Mouse (Mus musculus): Measurements from ENCODE around the gene Ubxn1.
"Not testable (repeated sequence)": the region's sequence is repeated elsewhere in the genome, so short reads cannot be mapped to it uniquely, and the experiment has no call there.

Ubxn1 gene

DNA sequence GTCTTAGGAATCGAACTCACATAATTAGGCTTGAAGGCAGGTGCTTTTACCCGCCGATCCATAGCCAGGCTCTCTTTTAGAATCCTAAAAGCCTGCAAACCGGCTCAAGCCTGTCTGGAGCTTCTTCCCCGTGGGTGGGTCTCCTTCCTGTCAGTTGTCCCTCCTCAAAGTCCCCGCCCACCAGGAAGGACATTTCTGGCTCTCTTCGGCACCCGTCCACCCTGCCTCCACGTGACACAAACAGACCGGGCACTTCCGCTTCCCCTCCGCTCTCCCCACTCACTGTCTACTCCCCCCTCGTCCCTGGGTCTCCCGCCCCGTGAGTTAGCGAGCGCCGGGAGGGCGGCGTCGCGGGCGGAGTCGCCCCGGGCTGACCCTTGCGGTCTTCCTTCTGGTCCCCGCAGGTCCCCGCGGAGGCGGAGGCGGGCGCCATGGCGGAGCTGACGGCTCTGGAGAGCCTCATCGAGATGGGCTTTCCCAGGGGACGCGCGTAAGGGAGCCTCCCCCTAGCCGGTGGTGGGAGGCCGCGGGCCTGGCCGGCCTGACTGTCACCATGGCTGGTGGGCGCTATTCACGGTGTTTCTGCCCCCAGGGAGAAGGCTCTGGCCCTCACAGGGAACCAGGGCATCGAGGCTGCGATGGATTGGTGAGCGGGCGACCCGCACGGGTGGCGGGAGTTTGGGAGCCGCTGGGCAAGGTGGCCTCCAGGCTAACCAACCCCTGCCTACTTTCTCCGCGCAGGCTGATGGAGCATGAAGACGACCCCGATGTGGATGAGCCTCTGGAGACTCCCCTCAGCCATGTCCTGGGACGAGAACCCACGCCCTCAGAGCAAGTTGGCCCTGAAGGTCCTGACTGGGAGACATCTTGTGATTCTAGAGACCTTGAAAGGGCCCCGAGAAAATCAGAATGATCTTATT, at the start of gene Ubxn1:
TSS of gene Ubxn1 (plus strand) at position 230 of the 920 bp plus-strand sequence.
- peak; percentile 97 to 98 for DNase-seq (ENCODE audit: low spot score in 2 of 2)

- DNase-seq (ENCODE audit: low spot score in 2 of 2): no peak
These were observed 48.6 kb upstream of the Ubxn1 start for GRCm38 (mm10) chr19:8822696-8823095.

GRCm38 (mm10) chr19:8829660-8830059, 41.6 kb upstream of the Ubxn1 start, which contains the start of gene AC129217.1:
Gene AC129217.1 (plus strand): TSS chr19:8829773.
- DNase-seq (ENCODE audit: low spot score in 2 of 2): no peak

DNA sequence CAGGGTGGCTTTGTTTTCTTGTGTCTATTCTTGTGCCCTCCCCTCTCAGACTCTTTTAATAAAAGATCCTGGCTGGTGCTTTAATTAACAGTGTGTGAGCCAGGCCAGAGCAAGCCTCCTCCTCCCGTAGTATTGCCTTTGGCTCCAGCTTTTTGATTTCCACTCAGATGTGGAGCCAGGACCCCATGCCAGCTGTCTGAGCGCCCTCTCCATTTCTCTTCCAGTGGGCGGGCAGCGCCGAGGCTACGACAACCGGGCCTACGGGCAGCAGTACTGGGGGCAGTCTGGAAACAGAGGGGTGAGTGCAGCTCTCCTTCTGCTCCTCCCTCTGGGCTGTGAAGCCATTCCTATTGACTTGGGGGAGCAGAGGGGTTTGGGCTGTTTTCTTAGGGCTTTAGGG, 40.6 kb upstream of the Ubxn1 start:
- no peak for DNase-seq (ENCODE audit: low spot score in 2 of 2)

GRCm38 (mm10) chr19:8831262-8831661, 40.0 kb upstream of the Ubxn1 start:
- DNase-seq (ENCODE audit: low spot score in 2 of 2): no peak

DNA sequence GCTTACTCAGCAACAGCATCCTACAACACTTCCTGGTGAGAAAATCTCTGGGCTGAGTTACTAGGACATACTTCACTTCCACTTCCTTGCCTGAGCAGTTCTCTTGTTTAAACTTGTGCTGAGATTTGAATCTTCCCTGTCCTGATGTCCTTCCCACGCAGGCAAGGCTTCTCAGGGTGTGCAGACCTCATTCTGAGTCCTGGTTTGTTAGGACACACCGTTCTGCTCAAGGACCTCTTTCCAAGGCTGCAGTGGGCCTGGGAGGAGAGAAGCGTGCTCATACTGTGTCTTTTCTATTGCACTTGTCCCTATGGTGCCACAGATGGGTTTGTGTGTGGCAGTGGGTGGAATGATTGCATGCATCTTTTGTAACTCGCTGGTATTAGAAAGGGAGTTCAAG, 38.3 kb upstream of the Ubxn1 start:
- DNase-seq (ENCODE audit: low spot score in 2 of 2): no peak

DNA sequence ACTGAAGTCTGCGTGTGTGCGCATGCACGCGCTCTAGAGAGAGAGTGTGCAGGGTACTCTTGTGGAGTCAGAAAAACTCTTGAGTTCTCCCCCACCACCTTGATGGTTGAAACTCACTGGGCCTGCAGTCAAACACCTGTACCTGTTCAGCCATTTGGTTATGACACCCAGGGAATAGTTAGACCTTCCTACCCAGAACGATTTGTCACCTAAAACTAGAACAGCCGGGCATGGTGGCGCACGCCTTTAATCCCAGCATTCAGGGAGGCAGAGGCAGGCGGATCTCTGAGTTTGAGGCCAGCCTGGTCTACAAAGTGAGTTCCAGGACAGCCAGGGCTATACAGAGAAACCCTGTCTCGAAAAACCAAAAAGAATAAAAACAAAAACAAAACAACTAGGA, 35.0 kb upstream of the Ubxn1 start:
- not testable (repeated sequence) for DNase-seq (ENCODE audit: low spot score in 2 of 2)

DNA sequence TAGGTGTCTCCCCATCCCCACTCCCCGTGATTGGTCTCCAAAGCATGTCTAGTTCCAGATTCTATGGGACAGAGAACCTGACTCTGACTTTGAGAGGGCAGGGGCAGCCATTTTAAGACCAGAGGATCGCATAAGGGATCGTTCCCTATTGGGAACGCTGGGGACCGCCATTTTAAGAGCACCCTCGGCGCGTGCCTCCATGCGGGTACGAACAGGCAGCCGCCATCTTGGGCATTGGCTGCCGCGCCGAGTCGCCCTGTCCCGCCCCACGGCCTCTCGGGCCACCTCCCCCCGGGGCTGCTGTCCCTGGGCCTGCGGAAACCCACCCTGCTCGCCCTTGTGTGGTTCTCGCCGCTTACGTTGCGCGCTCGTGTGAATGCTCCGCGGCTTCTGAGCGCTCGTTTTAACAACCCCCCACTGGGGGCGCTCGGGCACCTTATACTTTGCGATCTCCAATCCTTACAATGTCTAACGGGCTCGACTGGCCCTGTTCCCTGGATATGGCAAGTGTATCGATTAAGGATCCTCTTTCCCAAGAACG, 34.0 kb upstream of the Ubxn1 start, which contains the start of gene Bscl2:
TSS of gene Bscl2 (plus strand) at position 217 of the 541 bp plus-strand sequence.
- peak; percentile 85 to 87 for DNase-seq (ENCODE audit: low spot score in 2 of 2)

- DNase-seq (ENCODE audit: low spot score in 2 of 2): peak in 1 of 2 experiments; percentile 38
These were observed 33.1 kb upstream of the Ubxn1 start for GRCm38 (mm10) chr19:8838041-8838730.

DNA sequence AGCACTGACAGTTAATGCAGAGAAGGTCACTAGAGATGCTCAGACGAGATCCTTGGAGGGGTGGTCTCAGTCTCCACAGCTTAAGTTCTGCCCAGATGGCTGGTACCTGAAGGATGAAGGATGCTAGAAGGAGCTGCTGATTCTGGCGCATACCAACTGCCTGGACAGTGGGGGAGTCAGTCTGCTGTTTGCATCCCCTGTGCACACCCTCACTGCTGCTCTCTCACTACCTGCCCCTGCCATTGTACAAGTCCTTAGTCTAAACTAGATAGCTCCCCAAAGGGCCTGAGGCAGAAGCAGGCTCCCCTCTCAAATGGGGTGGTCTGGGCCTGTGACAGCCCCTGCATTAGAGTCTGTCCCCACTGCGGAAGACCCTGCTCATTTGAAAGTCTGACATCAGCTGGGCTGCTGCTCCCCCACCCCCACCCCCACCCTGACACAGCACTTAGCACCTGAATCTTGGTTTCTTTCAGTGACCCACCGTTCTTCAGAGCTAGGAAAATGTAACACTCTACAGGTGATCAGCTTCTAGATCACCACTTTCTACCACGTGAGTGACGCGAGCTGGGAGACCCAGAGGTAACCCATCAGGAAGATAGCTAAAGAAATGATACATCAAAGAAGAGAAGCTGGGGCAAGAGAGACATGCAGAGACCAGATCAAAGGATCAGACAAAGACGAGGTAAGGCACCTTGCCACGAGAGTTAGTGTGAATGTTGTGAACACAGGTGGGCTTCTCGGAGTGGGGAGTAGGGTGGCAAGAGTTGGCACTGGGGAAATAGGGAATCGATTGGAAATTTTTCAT, 32.0 kb upstream of the Ubxn1 start, which contains the start of gene Gng3:
TSS of gene Gng3 (minus strand) at position 92 of the 805 bp plus-strand sequence.
- peak; percentile 75 to 86 for DNase-seq (ENCODE audit: low spot score in 2 of 2)

- DNase-seq (ENCODE audit: low spot score in 2 of 2): peak in 1 of 2 experiments; percentile 69
These were observed 31.1 kb upstream of the Ubxn1 start for GRCm38 (mm10) chr19:8839908-8840791.

GRCm38 (mm10) chr19:8841012-8841411, 30.3 kb upstream of the Ubxn1 start:
- DNase-seq (ENCODE audit: low spot score in 2 of 2): no peak

- DNase-seq (ENCODE audit: low spot score in 2 of 2): no peak
These were observed 28.3 kb upstream of the Ubxn1 start for GRCm38 (mm10) chr19:8842961-8843360.

DNA sequence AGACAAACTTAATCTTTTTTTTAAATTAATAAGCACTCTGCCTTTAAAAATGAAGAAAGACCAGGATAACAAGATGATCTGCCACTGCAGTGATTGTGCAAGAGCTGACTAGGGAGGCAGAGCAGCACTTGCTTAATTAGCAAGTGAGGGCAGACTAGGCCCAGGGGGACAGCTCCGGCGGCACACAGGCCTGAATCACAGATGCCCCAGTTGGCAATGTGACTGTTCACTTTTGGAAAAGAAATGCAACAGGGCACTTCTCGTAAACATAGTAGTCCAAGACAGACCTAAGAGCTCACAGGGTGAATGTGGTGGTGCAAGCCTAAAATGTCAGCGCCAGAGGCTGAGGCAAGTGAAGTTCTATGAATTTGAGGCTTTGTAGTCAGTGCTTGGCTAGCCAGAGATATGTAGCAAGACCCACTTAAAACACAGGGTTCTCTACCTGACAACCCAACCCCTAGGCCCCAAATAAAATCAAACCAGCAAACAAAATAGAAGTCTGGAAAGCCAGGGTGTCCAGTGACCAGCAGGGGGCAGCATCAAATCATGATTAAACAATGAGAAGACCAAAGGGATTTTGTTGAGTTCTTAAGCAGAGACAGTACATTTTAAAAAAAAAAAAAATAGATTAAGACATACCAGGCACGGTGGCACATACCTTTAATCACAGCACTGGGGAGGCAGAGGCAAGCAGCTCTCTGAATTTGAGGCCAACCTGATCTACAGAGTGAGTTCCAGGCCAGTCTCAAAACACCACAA, 26.7 kb upstream of the Ubxn1 start:
- peak in 1 of 2 experiments; percentile 74 for DNase-seq (ENCODE audit: low spot score in 2 of 2)

GRCm38 (mm10) chr19:8848356-8848755, 22.9 kb upstream of the Ubxn1 start:
- DNase-seq (ENCODE audit: low spot score in 2 of 2): no peak

DNA sequence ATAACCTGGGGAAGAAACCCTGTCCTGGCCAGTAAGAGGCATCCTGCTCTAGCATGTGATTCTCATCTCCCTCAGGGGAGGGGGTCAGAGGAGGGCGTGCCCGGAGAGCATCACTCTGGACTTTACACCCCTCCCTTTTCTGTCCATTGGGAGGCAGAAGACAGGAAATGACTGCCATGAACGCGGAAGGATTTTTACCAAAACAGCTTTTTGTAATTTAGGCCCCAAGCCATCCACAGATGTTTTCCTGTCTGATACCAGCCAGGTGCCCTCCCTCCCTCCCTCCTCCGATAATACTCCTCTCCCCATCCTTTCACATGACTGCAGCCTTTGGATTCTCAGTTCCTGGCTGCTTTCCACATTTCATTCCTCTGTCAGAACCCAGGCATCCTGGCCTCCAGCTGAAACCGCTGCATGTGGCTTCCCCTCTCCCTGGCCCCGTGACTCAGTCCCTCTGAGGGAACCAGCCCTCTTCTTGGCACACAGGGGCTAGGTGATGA, 20.8 kb upstream of the Ubxn1 start, which contains the start of gene Lrrn4cl:
TSS of gene Lrrn4cl (plus strand) at position 367 of the 500 bp plus-strand sequence.
- no peak for DNase-seq (ENCODE audit: low spot score in 2 of 2)

DNA sequence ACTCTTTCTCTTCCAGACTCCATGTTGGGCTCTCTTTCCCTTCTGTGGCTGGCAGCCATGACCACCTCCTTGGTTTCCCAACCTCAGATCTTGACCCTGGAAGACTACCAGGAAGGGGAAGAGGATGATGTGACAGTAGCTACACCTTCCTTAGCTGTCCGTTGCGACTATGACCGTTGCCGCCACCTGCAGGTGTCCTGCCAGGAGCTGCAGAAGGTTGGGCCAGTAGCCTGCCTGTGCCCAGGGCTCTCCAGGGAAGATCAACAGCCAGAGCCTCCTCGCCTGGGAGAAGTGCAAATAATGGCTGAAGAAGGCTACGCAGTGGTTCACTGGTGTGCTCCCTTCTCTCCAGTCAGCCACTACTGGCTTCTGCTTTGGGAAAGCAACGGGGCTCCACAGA, 19.7 kb upstream of the Ubxn1 start:
- DNase-seq (ENCODE audit: low spot score in 2 of 2): no peak

- DNase-seq (ENCODE audit: low spot score in 2 of 2): no peak
These were observed 18.9 kb upstream of the Ubxn1 start for GRCm38 (mm10) chr19:8852236-8852928.

DNA sequence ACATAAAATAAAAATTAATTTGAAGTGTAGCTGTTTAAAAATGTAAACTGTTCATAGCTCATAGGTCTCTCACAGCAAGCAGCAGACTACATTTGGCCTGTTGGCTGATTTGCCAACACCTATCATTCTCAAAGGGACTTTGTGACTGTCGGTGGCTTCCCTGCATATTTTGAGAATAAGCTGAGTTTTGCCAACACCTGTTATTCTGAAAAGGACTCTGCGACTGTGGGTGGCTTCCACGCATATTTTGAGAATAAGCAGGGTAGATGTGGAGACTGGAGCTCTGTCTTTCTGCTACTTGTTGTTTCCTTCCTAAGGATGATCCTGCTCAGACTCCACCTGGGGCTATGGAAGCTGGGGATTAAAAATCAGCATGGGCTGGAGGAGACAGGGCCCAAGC, 18.2 kb upstream of the Ubxn1 start:
- no peak for DNase-seq (ENCODE audit: low spot score in 2 of 2)

Data from frontal cortex, postnatal 14 days (tissue).